Mouse (Mus musculus) lung, postnatal 10 days (tissue): ENCODE measurements around the gene Psmd3.
"Not testable (repeated sequence)": the region's sequence is repeated elsewhere in the genome, so short reads cannot be mapped to it uniquely, and the experiment has no call there.

Experiments used
- DNase-seq: peaks from one replicate; pipeline ENCODE4 v3.0.0; 2021

The Psmd3 gene

DNA sequence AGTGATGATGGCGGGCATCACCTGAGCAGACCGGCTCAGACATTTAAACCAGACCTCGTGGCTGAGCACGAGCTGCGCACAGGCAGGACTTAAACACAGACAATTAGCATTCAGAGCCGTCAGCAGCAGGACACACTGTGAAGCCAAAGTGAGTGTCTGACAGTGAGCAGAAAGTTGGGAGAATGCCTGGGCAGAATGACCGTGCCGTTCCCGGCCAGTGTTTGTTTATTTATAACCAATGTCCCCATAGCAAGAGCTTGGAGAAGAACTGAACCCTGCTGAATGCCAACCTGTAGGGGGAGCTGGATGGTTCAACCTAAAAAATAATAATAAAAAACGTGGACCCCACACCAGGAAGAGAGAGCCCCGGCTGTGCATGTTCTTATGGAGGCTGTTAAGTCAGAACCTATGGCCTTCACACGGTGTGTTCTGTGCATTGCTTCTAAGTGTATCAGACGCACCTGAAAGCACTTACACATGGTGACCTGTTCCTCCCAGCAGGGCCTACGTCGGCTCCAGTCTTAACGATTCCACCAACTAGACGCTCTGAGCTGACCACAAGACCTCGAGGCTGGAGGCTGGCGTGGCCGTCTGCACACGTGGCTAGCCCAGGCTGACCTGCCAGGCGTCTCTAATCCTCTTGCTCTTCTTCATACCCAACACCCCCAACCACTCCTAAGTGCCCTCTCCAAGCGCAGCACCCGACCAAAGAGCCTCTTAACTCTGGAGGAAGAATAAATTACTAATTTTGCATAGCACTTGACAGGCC, 39.3 kb downstream of the Psmd3 start:
- peak; percentile 95 for DNase-seq

GRCm38 (mm10) chr11:98723098-98723497, 40.7 kb downstream of the Psmd3 start:
- DNase-seq: peak; percentile 50

DNA sequence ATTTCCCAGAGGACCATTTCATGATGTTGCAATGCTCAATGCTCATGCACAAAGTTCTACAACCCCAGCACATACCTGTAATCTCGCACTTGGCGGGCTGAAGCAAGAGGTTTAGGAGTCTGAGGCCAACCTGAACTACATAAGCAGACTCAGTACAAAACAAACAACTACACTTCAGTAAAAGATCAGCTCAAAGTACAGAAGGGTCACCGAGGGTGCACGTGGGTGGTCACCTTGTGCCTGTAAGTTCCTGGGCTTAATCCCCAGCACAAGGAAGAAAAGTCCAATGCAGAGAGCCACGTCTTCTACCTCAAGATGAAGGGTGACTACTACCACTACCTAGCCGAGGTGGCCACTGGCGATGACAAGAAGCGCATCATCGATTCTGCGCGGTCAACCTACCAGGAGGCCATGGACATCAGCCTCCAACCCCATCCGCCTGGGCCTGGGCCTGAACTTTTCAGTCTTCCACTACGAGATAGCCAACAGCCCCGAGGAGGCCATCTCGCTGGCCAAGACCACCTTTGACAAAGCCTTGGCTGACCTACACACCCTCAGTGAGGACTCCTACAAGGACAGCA, 43.7 kb downstream of the Psmd3 start:
- no peak for DNase-seq

- DNase-seq: peak; percentile 94
These were observed 46.8 kb downstream of the Psmd3 start, which contains the start of gene Med24 for GRCm38 (mm10) chr11:98729119-98729588. TSS of gene Med24 (minus strand) at chr11:98729435.

- DNase-seq: no peak
These were observed 48.4 kb downstream of the Psmd3 start for GRCm38 (mm10) chr11:98730727-98731126.

DNA sequence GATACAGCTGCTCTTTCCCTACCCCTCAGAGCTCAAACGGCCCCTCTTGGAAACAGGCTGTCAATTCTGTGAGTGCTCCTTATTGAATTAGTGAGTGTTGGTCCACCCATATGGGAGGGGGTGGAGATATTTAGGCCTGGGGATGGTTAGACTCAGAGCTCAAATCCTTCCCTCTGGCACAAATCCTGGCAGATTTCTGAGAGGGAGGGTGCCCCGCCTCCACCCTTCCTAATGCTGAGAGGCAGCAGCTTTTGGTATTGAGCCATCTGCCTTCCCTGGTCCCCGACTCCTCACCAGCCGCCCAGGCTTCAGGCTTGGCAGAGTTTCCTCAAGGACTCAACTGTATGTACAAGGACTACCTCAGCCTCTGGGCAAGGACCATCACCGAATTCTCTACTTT, 48.8 kb downstream of the Psmd3 start:
- peak; percentile 71 for DNase-seq

DNA sequence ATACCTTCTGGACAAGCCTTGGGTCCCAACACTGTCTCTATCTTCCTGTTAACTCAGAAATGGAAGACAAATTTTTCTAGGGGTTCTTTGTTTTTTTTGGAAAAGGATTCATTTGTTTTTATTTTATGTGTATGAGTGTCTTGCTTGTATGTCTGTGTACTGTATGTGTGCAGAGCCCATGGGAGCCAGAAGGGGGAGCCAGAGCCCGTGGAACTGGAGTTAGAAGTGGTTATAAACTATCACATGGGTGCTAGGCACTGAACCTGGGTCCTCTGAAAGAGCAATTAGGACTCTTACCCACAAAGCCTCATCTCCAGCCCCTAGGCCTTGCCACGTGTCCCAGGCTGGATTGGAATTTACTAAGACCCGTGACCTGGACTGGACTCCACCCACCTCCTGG, 51.7 kb downstream of the Psmd3 start:
- DNase-seq: no peak

- DNase-seq: no peak
These were observed 52.8 kb downstream of the Psmd3 start for GRCm38 (mm10) chr11:98735111-98735510.

GRCm38 (mm10) chr11:98736176-98736575, 53.8 kb downstream of the Psmd3 start:
- DNase-seq: no peak

- not testable (repeated sequence) for DNase-seq
These were observed 54.9 kb downstream of the Psmd3 start for GRCm38 (mm10) chr11:98737220-98737619.

DNA sequence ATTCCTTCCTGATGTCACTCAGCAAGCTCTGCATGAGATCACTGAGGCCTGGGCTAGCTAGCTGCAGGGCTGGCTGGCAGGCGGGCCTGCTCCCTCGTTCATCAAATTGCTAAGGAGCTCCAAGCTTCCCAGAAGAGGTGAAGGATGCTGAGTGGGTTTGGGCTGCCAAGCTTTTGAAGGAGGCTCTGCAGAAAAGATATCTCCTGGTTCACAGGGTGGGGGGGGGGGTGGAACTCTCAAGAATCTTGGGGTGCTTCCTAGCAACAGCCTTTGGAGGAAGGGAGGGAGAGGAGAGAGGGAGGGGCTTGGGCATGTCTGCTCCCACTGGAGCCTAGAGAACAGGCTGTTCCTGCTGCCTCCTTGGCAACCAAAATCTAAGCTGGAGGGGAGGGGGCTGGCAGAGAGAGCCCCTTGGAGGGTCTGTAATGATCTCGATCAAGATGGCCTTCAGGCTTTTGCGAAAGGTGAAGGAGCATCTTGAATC, 56.1 kb downstream of the Psmd3 start:
- no peak for DNase-seq

GRCm38 (mm10) chr11:98738925-98739324, 56.6 kb downstream of the Psmd3 start:
- no peak for DNase-seq

DNA sequence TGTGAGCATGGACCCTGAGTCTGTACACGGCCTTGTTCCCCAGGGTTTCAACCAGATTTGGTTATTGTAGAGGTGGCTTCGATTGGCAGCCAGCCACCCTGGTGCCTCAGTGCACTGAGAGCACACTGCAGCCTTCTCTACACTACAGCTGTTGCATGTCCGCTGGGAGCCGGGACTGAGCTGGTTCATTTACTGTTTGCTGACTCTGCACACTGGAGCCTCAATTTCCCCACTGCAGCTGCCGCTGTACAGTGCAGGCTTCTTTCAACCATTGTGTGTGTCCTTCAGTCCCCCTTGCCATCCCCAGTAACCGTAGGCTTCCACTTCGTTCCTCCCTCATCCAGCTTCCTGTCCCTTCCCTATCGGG, 57.7 kb downstream of the Psmd3 start:
- DNase-seq: no peak

DNA sequence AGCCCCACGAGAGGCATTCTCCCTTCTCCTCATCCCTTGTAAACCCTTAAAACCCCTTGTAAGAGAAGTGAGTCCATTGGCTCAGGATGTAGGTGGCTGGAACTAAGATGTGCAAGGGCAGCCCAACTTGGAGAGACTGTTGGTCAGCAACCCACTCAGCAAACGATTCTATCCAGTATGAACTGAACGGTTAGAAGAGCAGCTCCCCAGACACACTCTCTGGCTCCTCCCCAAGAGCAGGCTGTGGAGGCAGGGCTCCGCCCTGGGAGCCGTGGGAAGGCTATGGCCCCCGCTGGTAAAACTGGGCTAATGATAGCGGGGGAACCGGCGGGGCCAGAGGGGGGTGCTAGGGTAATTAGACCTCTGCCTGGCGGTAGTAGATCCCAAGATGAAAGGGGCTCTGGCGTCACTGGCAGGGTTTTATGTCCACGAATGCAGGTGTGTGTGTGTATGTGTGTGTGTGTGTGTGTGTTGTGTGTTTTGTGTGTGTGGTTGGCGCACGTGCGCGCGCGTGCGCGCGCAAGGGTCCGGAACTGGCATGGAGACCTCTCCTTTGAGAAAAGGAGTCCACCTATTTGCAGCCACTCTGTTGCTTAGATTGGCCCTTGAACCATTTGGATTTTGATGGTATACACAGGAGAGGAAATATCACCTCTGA, 58.2 kb downstream of the Psmd3 start, which contains the start of gene Thra:
Thra (plus strand) TSS at position 246 of the 658 bp plus-strand sequence.
- peak; percentile 89 for DNase-seq

DNA sequence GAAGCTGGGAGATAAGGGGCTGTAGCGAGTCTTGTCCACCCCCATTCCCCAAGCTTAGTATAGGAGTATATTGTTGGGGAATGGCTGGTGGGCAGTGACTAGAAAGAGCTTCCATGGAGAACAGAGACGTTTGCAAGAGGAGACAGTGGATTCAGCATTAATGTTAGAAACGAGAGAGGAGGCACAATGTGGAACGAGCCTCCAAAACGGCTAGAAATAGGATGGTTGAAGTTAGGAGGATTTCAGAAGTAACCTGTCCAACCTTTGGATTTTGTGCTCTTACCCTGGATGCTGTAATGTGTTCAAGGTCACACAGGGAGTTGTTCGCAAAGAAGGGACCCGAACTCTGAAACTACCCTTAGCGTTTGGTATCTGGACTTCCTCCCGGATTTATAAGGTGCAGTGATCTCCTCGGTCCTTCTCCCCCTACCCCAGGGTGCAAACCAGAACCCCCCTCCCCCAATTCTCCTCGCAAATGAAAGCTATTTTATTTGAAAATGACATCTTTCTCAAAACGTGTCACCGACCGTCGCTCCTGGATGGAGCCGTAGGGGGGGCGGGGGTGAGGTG, 58.8 kb downstream of the Psmd3 start:
- no peak for DNase-seq

DNA sequence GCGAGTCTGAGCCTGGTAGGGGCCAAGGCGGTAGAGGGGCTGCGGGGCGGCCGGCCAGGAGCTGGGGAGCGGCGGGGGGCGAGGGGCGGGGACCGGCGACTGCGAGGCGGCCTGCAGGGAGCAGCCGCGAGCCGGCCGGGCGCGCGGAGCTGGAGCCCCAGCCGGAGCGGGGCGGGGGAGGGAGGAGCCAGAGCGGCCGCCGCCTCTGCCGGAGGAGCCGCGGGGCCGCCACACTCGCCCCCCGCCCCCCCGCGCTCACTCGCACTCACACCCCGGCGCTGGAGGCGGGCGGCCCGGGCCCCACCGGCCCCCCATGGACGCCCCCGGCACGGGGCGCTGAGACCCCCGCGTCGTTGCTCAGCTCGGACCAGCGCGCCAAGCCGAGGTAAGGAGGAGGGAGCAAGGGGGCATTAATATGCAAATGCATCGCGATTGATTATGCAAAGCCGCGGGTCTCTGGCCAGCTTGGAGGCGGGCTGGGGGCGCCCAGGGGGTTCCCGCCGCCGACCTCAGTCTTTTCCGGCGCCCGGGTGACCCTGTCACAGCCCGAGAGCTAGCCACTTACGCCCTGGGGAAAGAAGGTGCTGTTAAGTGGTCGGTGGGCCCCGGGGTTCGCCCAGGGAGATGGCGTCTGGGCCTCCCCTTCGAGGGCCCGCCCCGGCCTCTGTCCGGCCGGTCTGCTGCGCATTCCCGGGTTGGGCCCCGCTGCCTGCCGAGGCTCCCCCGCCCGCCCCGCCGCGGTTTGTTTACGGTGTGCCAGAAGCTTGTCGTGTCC, 59.5 kb downstream of the Psmd3 start:
- DNase-seq: peak; percentile 91

DNA sequence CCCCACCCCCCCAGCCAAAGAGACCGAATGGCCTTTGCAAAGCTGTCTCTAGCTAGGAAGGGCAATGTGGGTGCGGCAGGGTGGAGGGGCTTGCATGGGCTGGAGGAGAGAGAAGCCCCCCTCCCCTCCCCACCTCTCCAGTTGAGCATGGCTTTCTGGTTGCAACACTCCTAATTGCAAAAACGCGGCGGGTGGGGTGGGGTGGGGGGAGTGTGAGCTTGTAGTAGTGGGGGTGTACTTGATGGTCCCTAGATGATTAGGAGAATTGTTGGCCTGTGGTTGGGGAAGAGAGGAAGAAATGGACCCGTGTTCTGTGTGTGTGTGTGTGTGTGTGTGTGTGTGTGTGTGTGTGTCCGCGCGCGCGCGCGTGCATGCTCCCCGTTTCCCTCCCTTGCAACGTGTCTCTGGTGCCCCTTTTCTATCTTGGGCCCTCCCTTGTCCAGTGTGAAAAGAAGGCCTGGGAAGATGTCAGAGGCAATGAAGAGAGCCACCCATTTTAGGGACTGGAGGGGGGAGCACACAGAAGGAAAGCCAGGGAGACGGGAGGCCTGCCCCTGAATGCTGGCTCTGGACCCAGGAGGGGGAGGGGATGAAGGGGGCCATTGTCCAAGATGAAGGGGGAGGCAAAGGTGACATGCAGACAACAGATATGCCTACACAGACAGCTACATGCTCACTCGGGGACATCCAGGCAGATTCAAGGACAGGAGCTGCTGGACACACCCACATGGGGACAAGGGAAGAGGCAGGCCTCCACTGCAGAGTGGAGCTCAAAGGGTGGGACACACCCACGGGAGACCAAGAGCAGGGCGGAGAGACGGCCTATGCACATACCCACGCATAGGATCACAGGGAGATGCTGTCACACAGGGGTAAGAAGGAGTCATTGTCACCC, 60.3 kb downstream of the Psmd3 start:
- peak; percentile 67 for DNase-seq

- peak; percentile 91 for DNase-seq
These were observed 61.4 kb downstream of the Psmd3 start for GRCm38 (mm10) chr11:98743655-98744345.

GRCm38 (mm10) chr11:98744456-98745019, 62.2 kb downstream of the Psmd3 start:
- peak; percentile 76 for DNase-seq
